Mouse (Mus musculus): ENCODE results near the gene Cntn3.

GRCm38 (mm10) chr6:102555067-102555657 is 17.7 kb downstream of the Cntn3 start:
- TF ChIP-seq CTCF (IDR thresholded peaks at IDR 0.05; ENCODE audit: control insufficient read depth, insufficient read depth, insufficient replicate concordance, low read depth, low read length) = no peak
- no peak for TF ChIP-seq POLR2A (IDR thresholded peaks at IDR 0.05; ENCODE audit: control insufficient read depth, low read depth, low read length)
